Mouse (Mus musculus) embryonic facial prominence, embryonic 15.5 days (tissue): ENCODE data around the gene 1500015O10Rik. TPM values are rescaled to one million over a fixed set of nuclear protein-coding genes. Genes with fewer than 3 reads are reported as not detected.

Source experiments
- ATAC-seq: fragments of 200-750 bp; cut with Nextera tagmentation; 2 replicates; pipeline ENCODE4 v1.8.0; 2017; ENCODE audit warnings: low read depth, moderate TSS enrichment; ENCODE audit not compliant: insufficient number of reproducible peaks, low FRiP score, low TSS enrichment
- H3K27ac ChIP-seq: fragments of 300-500 bp; sonication (generic); replicated peaks from 2 replicates; pipeline ENCODE4 v1.5.1; 2015; ENCODE audit warnings: mild to moderate bottlenecking, inconsistent platforms
- H3K27me3 ChIP-seq: fragments of 300-500 bp; sonication (generic); 2 replicates; pipeline ENCODE4 v1.6.1; 2015; ENCODE audit warnings: inconsistent platforms
- H3K36me3 ChIP-seq: fragments of 300-500 bp; sonication (generic); 2 replicates; pipeline ENCODE4 v1.6.1; 2015; ENCODE audit warnings: mild to moderate bottlenecking, inconsistent platforms
- H3K4me1 ChIP-seq: fragments of 300-500 bp; sonication (generic); 2 replicates; pipeline ENCODE4 v1.6.1; 2015; ENCODE audit warnings: inconsistent platforms
- H3K4me2 ChIP-seq: fragments of 300-500 bp; sonication (generic); replicated peaks from 2 replicates; pipeline ENCODE4 v1.6.1; 2015; ENCODE audit warnings: mild to moderate bottlenecking, inconsistent platforms
- H3K4me3 ChIP-seq: fragments of 300-500 bp; sonication (generic); replicated peaks from 2 replicates; pipeline ENCODE4 v1.5.1; 2015; ENCODE audit warnings: mild to moderate bottlenecking, inconsistent platforms
- H3K9ac ChIP-seq: fragments of 300-500 bp; sonication (generic); 2 replicates; pipeline ENCODE4 v1.6.1; 2015; ENCODE audit warnings: inconsistent platforms
- H3K9me3 ChIP-seq: fragments of 300-500 bp; sonication (generic); replicated peaks from 2 replicates; pipeline ENCODE4 v1.6.1; 2016; ENCODE audit warnings: inconsistent platforms
- WGBS: fragments of 180-500 bp; shearing (Covaris S2); methylation state at CpG from one replicate; pipeline ENCODE4 v1.1.7; 2015; 5-methylcytosine and 5-hydroxymethylcytosine counted together
- polyA plus RNA-seq: library from polyadenylated mRNA; unstranded; fragments of >200 nt; fragmentation: Nextera tagmentation; extraction: Ambion mirVana; gene quantifications from 2 replicates; pipeline ENCODE4 v1.2.1, GENCODE M21; 2015

The 1500015O10Rik gene
- polyA plus RNA-seq, 1 experiment from 2014 or later = 41.6 TPM

GRCm38 (mm10) chr1:43774126-43774525 is 43.7 kb downstream of the 1500015O10Rik start:
- no peak overlapping the region for H3K27ac ChIP-seq
- H3K4me3 ChIP-seq = no peak overlapping the region
- H3K4me1 ChIP-seq = no peaks in the 10 kb centered on the region
- H3K27me3 ChIP-seq = no peaks in the 10 kb centered on the region
- no peak overlapping the region for H3K9ac ChIP-seq
- H3K4me2 ChIP-seq = no peak overlapping the region
- no peak for ATAC-seq
- 92% methylated on average over 4 of the region's 4 CpGs for WGBS
- H3K36me3 ChIP-seq = peaks cover 20% of the 10 kb centered on the region
- no peaks in the 10 kb centered on the region for H3K9me3 ChIP-seq

GRCm38 (mm10) chr1:43776106-43776505 is 45.7 kb downstream of the 1500015O10Rik start:
- no peak overlapping the region for H3K9ac ChIP-seq
- H3K27me3 ChIP-seq = no peaks in the 10 kb centered on the region
- no peak overlapping the region for H3K4me2 ChIP-seq
- no peaks in the 10 kb centered on the region for H3K9me3 ChIP-seq
- ATAC-seq = no peak
- no peak overlapping the region for H3K4me3 ChIP-seq
- no peaks in the 10 kb centered on the region for H3K4me1 ChIP-seq
- WGBS = 91% methylated on average over 3 of the region's 3 CpGs
- H3K36me3 ChIP-seq = peaks cover 23% of the 10 kb centered on the region
- no peak overlapping the region for H3K27ac ChIP-seq

GRCm38 (mm10) chr1:43781195-43781594 is 50.8 kb downstream of the 1500015O10Rik start:
- Histone ChIP-seq H3K9me3 (no peaks in the 10 kb centered on the region), H3K4me1 (no peaks in the 10 kb centered on the region), H3K27ac (no peak overlapping the region), H3K9ac (no peak overlapping the region), H3K36me3 (peaks cover 15% of the 10 kb centered on the region), H3K27me3 (no peaks in the 10 kb centered on the region), H3K4me3 (no peak overlapping the region), H3K4me2 (no peak overlapping the region)
- 58% methylated on average over 2 of the region's 2 CpGs for WGBS
- no peak for ATAC-seq

GRCm38 (mm10) chr1:43781672-43782071 is 51.3 kb downstream of the 1500015O10Rik start:
- no peak overlapping the region for H3K4me2 ChIP-seq
- 49% methylated on average over 3 of the region's 3 CpGs for WGBS
- ATAC-seq = no peak
- H3K27me3 ChIP-seq = no peaks in the 10 kb centered on the region
- H3K9me3 ChIP-seq = no peaks in the 10 kb centered on the region
- H3K27ac ChIP-seq = no peak overlapping the region
- peaks cover 19% of the 10 kb centered on the region for H3K36me3 ChIP-seq
- no peak overlapping the region for H3K9ac ChIP-seq
- no peak overlapping the region for H3K4me3 ChIP-seq
- H3K4me1 ChIP-seq = no peaks in the 10 kb centered on the region

- no peak for ATAC-seq
- 84% methylated on average over 3 of the region's 3 CpGs for WGBS
- H3K36me3 ChIP-seq = peaks cover 24% of the 10 kb centered on the region
- no peak overlapping the region for H3K27ac ChIP-seq
- no peak overlapping the region for H3K9ac ChIP-seq
- no peak overlapping the region for H3K4me3 ChIP-seq
- H3K4me1 ChIP-seq = no peaks in the 10 kb centered on the region
- H3K9me3 ChIP-seq = no peaks in the 10 kb centered on the region
- no peak overlapping the region for H3K4me2 ChIP-seq
- H3K27me3 ChIP-seq = no peaks in the 10 kb centered on the region
Observed at GRCm38 (mm10) chr1:43782680-43783079, 52.3 kb downstream of the 1500015O10Rik start.

- no peak overlapping the region for H3K9ac ChIP-seq
- no peaks in the 10 kb centered on the region for H3K9me3 ChIP-seq
- WGBS = 71% methylated on average over 3 of the region's 3 CpGs
- ATAC-seq = no peak
- H3K4me3 ChIP-seq = no peak overlapping the region
- no peak overlapping the region for H3K4me2 ChIP-seq
- peaks cover 24% of the 10 kb centered on the region for H3K36me3 ChIP-seq
- no peak overlapping the region for H3K27ac ChIP-seq
- H3K4me1 ChIP-seq = no peaks in the 10 kb centered on the region
- no peaks in the 10 kb centered on the region for H3K27me3 ChIP-seq
Observed at GRCm38 (mm10) chr1:43783186-43783585, 52.8 kb downstream of the 1500015O10Rik start.

GRCm38 (mm10) chr1:43785316-43785715 is 54.9 kb downstream of the 1500015O10Rik start:
- H3K4me1 ChIP-seq = no peaks in the 10 kb centered on the region
- ATAC-seq = no peak
- no peak overlapping the region for H3K9ac ChIP-seq
- no peak overlapping the region for H3K4me2 ChIP-seq
- H3K4me3 ChIP-seq = no peak overlapping the region
- no peaks in the 10 kb centered on the region for H3K27me3 ChIP-seq
- no peaks in the 10 kb centered on the region for H3K9me3 ChIP-seq
- H3K27ac ChIP-seq = no peak overlapping the region
- 84% methylated on average over 5 of the region's 5 CpGs for WGBS
- peaks cover 21% of the 10 kb centered on the region; the same call in 1 of the 2 replicates for H3K36me3 ChIP-seq

GRCm38 (mm10) chr1:43786711-43787110 is 56.3 kb downstream of the 1500015O10Rik start:
- H3K4me3 ChIP-seq = no peak overlapping the region
- H3K9ac ChIP-seq = no peak overlapping the region
- 92% methylated on average over 5 of the region's 5 CpGs for WGBS
- peaks cover 21% of the 10 kb centered on the region; the same call in 1 of the 2 replicates for H3K36me3 ChIP-seq
- no peak overlapping the region for H3K4me2 ChIP-seq
- ATAC-seq = no peak
- H3K27me3 ChIP-seq = no peaks in the 10 kb centered on the region
- no peak overlapping the region for H3K27ac ChIP-seq
- no peaks in the 10 kb centered on the region for H3K4me1 ChIP-seq
- H3K9me3 ChIP-seq = no peaks in the 10 kb centered on the region

- Histone ChIP-seq H3K36me3 (peaks cover 21% of the 10 kb centered on the region; the same call in 1 of the 2 replicates), H3K9me3 (no peaks in the 10 kb centered on the region), H3K4me3 (no peak overlapping the region), H3K4me2 (no peak overlapping the region), H3K9ac (no peak overlapping the region), H3K27ac (no peak overlapping the region), H3K27me3 (no peaks in the 10 kb centered on the region), H3K4me1 (no peaks in the 10 kb centered on the region)
- ATAC-seq = no peak
- WGBS = 92% methylated on average over 2 of the region's 2 CpGs
Observed at GRCm38 (mm10) chr1:43789765-43790164, 59.4 kb downstream of the 1500015O10Rik start.

Other genes starting within 250 kb of the 1500015O10Rik start
- 24.6 and 28.8 TPM in 2 replicates for gene Uxs1, start 97.2 kb downstream of the 1500015O10Rik start, polyA plus RNA-seq
- 52.1 and 56.5 TPM in 2 replicates for gene Tpp2, start 203.0 kb downstream of the 1500015O10Rik start, polyA plus RNA-seq